Mouse (Mus musculus) ES-E14 (cell line): Measurements from ENCODE around the gene Hoxa13.

Source experiments
- ZC3H11A ChIP-seq: IDR thresholded peaks from 2 replicates; pipeline ENCODE4 v1.6.1; 2012; ENCODE audit warnings: low read depth, mild to moderate bottlenecking, inconsistent platforms, low read length, borderline replicate concordance
- ZNF384 ChIP-seq: IDR thresholded peaks from 2 replicates; pipeline ENCODE4 v1.6.1; 2012; ENCODE audit warnings: low read depth, low read length, inconsistent platforms

DNA sequence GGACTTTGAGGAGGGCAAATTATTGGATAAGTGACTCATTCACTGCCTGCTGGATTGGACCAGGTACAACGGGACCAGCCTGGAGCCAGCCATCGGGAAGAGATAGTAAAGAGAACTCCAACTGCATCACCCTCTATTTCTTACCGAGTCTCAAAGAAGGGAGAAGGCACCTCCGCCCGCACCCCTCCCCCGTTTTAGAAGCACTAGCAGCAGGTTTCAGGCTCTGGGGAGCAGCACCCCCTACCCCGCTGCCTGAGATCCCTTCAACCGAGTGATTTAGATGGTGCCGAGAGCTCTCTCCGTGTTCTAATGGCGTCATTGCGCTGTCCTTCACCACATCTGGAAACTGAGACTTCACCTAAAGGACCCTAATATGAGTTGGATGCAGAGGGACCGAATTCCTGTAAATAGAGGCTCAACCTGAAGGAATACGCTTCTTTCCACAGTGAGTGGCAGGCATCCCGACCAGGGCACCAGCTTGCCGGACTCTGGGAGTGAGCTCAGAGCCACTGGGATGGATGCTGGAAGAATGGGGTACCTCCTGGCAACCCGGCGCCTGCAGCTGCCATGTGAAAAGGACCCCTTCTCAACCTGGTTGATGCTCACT, 4.7 kb upstream of the Hoxa13 start:
- no peak for TF ChIP-seq ZNF384
- TF ChIP-seq ZC3H11A: no peak
